Mouse (Mus musculus) liver, embryonic 14.5 days (tissue): ENCODE measurements around the gene Mpv17l. TPM values are rescaled to one million over a fixed set of nuclear protein-coding genes. Genes with fewer than 3 reads are reported as not detected.
A peak's percentile ranks its signal among the peaks of the same experiment; 100 is the strongest.

Source experiments
- ATAC-seq: fragments of 200-750 bp; cut with Nextera tagmentation; 2 replicates; pipeline ENCODE4 v1.8.0; 2017; ENCODE audit warnings: moderate number of reproducible peaks, mild to moderate bottlenecking, moderate library complexity; ENCODE audit not compliant: insufficient read depth
- DNase-seq, 3 experiments: peaks; one replicate each; pipeline ENCODE4 v3.0.0-alpha.2; 2012 to 2013; ENCODE audit warnings: low read depth in 3 of 3, low spot score in 3 of 3
- H3K27ac ChIP-seq: fragments of 300-500 bp; sonication (generic); 2 replicates; pipeline ENCODE4 v1.5.1; 2014; ENCODE audit warnings: moderate library complexity, mild to moderate bottlenecking, control low read depth, inconsistent platforms
- H3K27me3 ChIP-seq: fragments of 300-500 bp; sonication (generic); 2 replicates; pipeline ENCODE4 v1.6.1; 2014; ENCODE audit warnings: mild to moderate bottlenecking, low read length, moderate library complexity; ENCODE audit not compliant: control insufficient read depth, insufficient read depth
- H3K36me3 ChIP-seq: fragments of 300-500 bp; sonication (generic); replicated peaks from 2 replicates; pipeline ENCODE4 v1.6.1; 2014; ENCODE audit warnings: low read depth; ENCODE audit not compliant: control insufficient read depth, insufficient read depth
- H3K4me1 ChIP-seq, 2 experiments: fragments of 200-500 bp in 1 of 2; fragments of 300-500 bp in 1 of 2; sonication (generic) in 1 of 2; replicated peaks; 2 replicates each; pipeline ENCODE4 v1.6.1; 2012 to 2014; ENCODE audit warnings: antibody characterized with exemption in 1 of 2, inconsistent platforms in 1 of 2, low read length in 1 of 2; ENCODE audit not compliant: control insufficient read depth in 2 of 2, insufficient read depth in 2 of 2
- H3K4me2 ChIP-seq: fragments of 300-500 bp; sonication (generic); 2 replicates; pipeline ENCODE4 v1.6.1; 2014; ENCODE audit warnings: low read depth, mild to moderate bottlenecking, control low read depth, moderate library complexity
- H3K4me3 ChIP-seq, 2 experiments: fragments of 200-500 bp in 1 of 2; fragments of 300-500 bp in 1 of 2; sonication (generic) in 1 of 2; 2 replicates each; pipeline ENCODE4 v1.5.1; 2012 to 2014; ENCODE audit warnings: low read depth in 2 of 2, low read length in 2 of 2, mild to moderate bottlenecking in 2 of 2, control low read depth in 1 of 2, inconsistent platforms in 1 of 2, moderate library complexity in 1 of 2; ENCODE audit not compliant: insufficient read depth in 1 of 2
- H3K9ac ChIP-seq: fragments of 300-500 bp; sonication (generic); replicated peaks from 2 replicates; pipeline ENCODE4 v1.6.1; 2014; ENCODE audit warnings: mild to moderate bottlenecking, control low read depth, moderate library complexity
- H3K9me3 ChIP-seq: fragments of 300-500 bp; sonication (generic); 2 replicates; pipeline ENCODE4 v1.6.1; 2016; ENCODE audit warnings: low read length, mixed read lengths; ENCODE audit not compliant: control insufficient read depth
- CTCF ChIP-seq: IDR thresholded peaks from 2 replicates; pipeline ENCODE4 v1.5.1; 2016; ENCODE audit warnings: antibody characterized with exemption, low read depth, control low read depth
- EP300 ChIP-seq: IDR thresholded peaks from 2 replicates; pipeline ENCODE4 v1.6.1; 2016; ENCODE audit warnings: antibody characterized with exemption, low read depth
- WGBS: fragments of 180-500 bp; shearing (Covaris S2); extraction: QIAGEN DNeasy Blood & Tissue Kit; methylation state at CpG from one replicate; pipeline ENCODE4 v1.1.7; 2014; ENCODE audit not compliant: insufficient replicate concordance; 5-methylcytosine and 5-hydroxymethylcytosine counted together
- polyA plus RNA-seq, 2 experiments: library from polyadenylated mRNA; depleted of rRNA in 1 of 2; stranded (reverse) in 1 of 2; unstranded in 1 of 2; fragments of >200 nt; fragmentation: Nextera tagmentation in 1 of 2; extraction: Ambion mirVana in 1 of 2; gene quantifications; 2 replicates each; pipeline versions ENCODE4 v1.2.1 to v1.2.3; 2012 to 2014

Gene Mpv17l
- polyA plus RNA-seq, 2 experiments = 0.75 to 1.6 TPM

- 31% methylated on average over 41 of the region's 42 CpGs for WGBS
- Histone ChIP-seq H3K27me3 (no peaks in the 10 kb centered on the region), H3K9ac (no peak overlapping the region; the same call in 1 of the 2 replicates), H3K27ac (no peak overlapping the region), H3K36me3 (peaks cover 7% of the 10 kb centered on the region; the same call in 1 of the 2 replicates), H3K4me2 (peak overlapping the region; percentile 39), H3K4me3 (peak overlapping the region; percentile 10 to 17; a peak in 2 of 4 replicates), H3K9me3 (no peaks in the 10 kb centered on the region), H3K4me1 (peaks cover 0 to 3% of the 10 kb centered on the region in 2 experiments; a peak in 1 of 4 replicates)
- DNase-seq (no peak), ATAC-seq (peak; percentile 35; the same call in 1 of the 2 replicates)
- TF ChIP-seq CTCF (no peak), EP300 (no peak)
These were observed 34.9 kb upstream of the Mpv17l start for GRCm38 (mm10) chr16:13867910-13868514.

DNA sequence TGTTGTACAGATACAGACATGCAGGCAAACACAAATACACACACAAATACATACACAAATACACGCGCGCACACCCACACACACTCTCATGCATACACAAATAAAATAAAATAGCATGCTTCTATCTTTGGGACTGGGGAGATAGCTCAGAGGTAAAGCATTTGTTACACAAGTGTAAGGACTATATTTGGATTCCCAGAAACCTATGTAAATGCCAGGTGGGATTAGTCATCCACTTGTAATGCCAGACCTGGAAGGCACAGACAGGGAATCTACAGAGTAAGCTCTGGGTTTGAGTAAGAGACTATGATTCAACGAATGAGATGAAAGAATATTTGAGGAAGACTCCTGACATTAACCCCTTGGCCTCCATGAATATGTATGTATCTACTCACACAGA, 27.5 kb upstream of the Mpv17l start:
- no peak overlapping the region for H3K27ac ChIP-seq
- H3K4me2 ChIP-seq = no peak overlapping the region
- no peak overlapping the region for H3K9ac ChIP-seq
- H3K4me1 ChIP-seq = no peaks in the 10 kb centered on the region
- H3K36me3 ChIP-seq = no peaks in the 10 kb centered on the region
- DNase-seq (no peak), ATAC-seq (no peak)
- no peak for TF ChIP-seq EP300
- no peak for TF ChIP-seq CTCF
- H3K4me3 ChIP-seq = no peak overlapping the region
- H3K9me3 ChIP-seq = no peaks in the 10 kb centered on the region
- H3K27me3 ChIP-seq = no peaks in the 10 kb centered on the region
- WGBS = 82% methylated on average over 4 of the region's 4 CpGs

GRCm38 (mm10) chr16:13883094-13883774, 19.7 kb upstream of the Mpv17l start:
- ATAC-seq = no peak
- WGBS = 46% methylated on average over 3 of the region's 3 CpGs
- H3K27ac ChIP-seq = no peak overlapping the region

GRCm38 (mm10) chr16:13890449-13890848, 12.5 kb upstream of the Mpv17l start:
- no peak for ATAC-seq
- WGBS = 69% methylated on average over 2 of the region's 2 CpGs
- Histone ChIP-seq H3K4me1 (0 out of 4 replicates have a peak, but pooled peaks cover 0 to 2% of the 10 kb centered on the region in 2 experiments), H3K36me3 (no peaks in the 10 kb centered on the region), H3K4me3 (no peak overlapping the region), H3K27ac (no peak overlapping the region), H3K9me3 (no peaks in the 10 kb centered on the region), H3K9ac (no peak overlapping the region), H3K27me3 (no peaks in the 10 kb centered on the region), H3K4me2 (no peak overlapping the region)
- TF ChIP-seq CTCF (no peak), EP300 (no peak)
- no peak for DNase-seq

More at GRCm38 (mm10) chr16:13883094-13883774, 19.7 kb upstream of the Mpv17l start:
- TF ChIP-seq EP300 = no peak
- no peak for TF ChIP-seq CTCF
- H3K9me3 ChIP-seq = no peaks in the 10 kb centered on the region
- H3K4me3 ChIP-seq = no peak overlapping the region
- H3K27me3 ChIP-seq = no peaks in the 10 kb centered on the region
- H3K36me3 ChIP-seq = no peaks in the 10 kb centered on the region
- DNase-seq = no peak
- no peaks in the 10 kb centered on the region for H3K4me1 ChIP-seq
- H3K4me2 ChIP-seq = no peak overlapping the region
- no peak overlapping the region for H3K9ac ChIP-seq

DNA sequence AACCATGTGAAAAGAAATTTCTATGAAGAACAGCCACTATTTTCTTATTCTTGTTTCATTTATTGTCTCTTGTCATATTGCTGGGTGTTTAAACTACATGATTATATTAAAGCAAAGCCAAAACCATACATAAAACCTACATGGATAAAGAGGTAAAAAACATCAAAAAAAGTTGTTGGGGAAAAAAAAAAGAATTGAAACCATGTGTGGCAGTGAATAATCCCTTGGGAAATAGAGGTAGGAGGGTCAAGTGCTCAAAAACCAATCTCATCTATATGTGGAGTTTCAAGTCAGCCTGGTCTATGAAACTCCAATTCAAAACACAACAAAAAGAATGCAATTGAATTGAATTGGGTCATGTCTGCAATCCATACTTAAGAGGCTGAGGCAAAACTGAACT, 10.1 kb upstream of the Mpv17l start:
- TF ChIP-seq EP300 = no peak
- TF ChIP-seq CTCF = no peak
- Histone ChIP-seq H3K4me1 (peaks cover 7 to 9% of the 10 kb centered on the region in 2 experiments), H3K27me3 (no peaks in the 10 kb centered on the region), H3K4me3 (no peak overlapping the region), H3K4me2 (no peak overlapping the region), H3K36me3 (no peaks in the 10 kb centered on the region), H3K9ac (no peak overlapping the region), H3K9me3 (no peaks in the 10 kb centered on the region), H3K27ac (no peak overlapping the region)
- ATAC-seq (no peak), DNase-seq (no peak)
